Mouse (Mus musculus) frontal cortex, adult (tissue): ENCODE measurements around the gene Gm20695.
A peak's percentile ranks its signal among the peaks of the same experiment; 100 is the strongest.

ENCODE experiments used
- ATAC-seq: cut with Nextera tagmentation; 2 replicates; pipeline ENCODE4 v1.9.2; 2017; ENCODE audit warnings: mild to moderate bottlenecking, moderate library complexity, mixed read lengths; ENCODE audit not compliant: low TSS enrichment

Gm20695 gene

GRCm38 (mm10) chr16:3895173-3895792 lies 10.8 kb downstream of the Gm20695 start:
- no peak for ATAC-seq

GRCm38 (mm10) chr16:3896046-3896445 lies 11.6 kb downstream of the Gm20695 start:
- ATAC-seq: no peak

GRCm38 (mm10) chr16:3896553-3896952 lies 12.1 kb downstream of the Gm20695 start:
- ATAC-seq: no peak

- no peak for ATAC-seq
These were observed 23.0 kb downstream of the Gm20695 start for GRCm38 (mm10) chr16:3907471-3907870.

- peak; percentile 92 for ATAC-seq
These were observed 24.2 kb downstream of the Gm20695 start, which contains the start of the genes 1700037C18Rik and Cluap1 for GRCm38 (mm10) chr16:3908537-3909111. 1700037C18Rik (minus strand) TSS chr16:3908689. Cluap1 (plus strand) TSS chr16:3908801.

- ATAC-seq: no peak; the same call in 1 of the 2 replicates
These were observed 24.7 kb downstream of the Gm20695 start for GRCm38 (mm10) chr16:3909118-3909517.

GRCm38 (mm10) chr16:3920756-3921155 lies 36.3 kb downstream of the Gm20695 start:
- no peak for ATAC-seq

- ATAC-seq: no peak
These were observed 39.1 kb downstream of the Gm20695 start for GRCm38 (mm10) chr16:3923515-3923914.

- ATAC-seq: no peak
These were observed 39.5 kb downstream of the Gm20695 start for GRCm38 (mm10) chr16:3923966-3924365.

- ATAC-seq: no peak
These were observed 44.1 kb downstream of the Gm20695 start for GRCm38 (mm10) chr16:3928582-3928981.

GRCm38 (mm10) chr16:3929151-3929550 lies 44.7 kb downstream of the Gm20695 start:
- ATAC-seq: no peak

GRCm38 (mm10) chr16:3933536-3933935 lies 49.1 kb downstream of the Gm20695 start:
- ATAC-seq: no peak

GRCm38 (mm10) chr16:3934091-3934490 lies 49.6 kb downstream of the Gm20695 start:
- ATAC-seq: no peak

GRCm38 (mm10) chr16:3934701-3935100 lies 50.3 kb downstream of the Gm20695 start:
- no peak for ATAC-seq

- ATAC-seq: no peak
These were observed 66.7 kb downstream of the Gm20695 start for GRCm38 (mm10) chr16:3951141-3951540.

GRCm38 (mm10) chr16:3956369-3956768 lies 71.9 kb downstream of the Gm20695 start:
- ATAC-seq: peak; percentile 74

GRCm38 (mm10) chr16:3959261-3959660 lies 74.8 kb downstream of the Gm20695 start:
- no peak for ATAC-seq

GRCm38 (mm10) chr16:3964990-3965389 lies 80.5 kb downstream of the Gm20695 start:
- ATAC-seq: no peak

- ATAC-seq: no peak
These were observed 81.1 kb downstream of the Gm20695 start for GRCm38 (mm10) chr16:3965534-3965933.
